Mouse (Mus musculus) splenic B cell, adult 2 months (primary cell): ENCODE results near the gene Nfib.

ENCODE experiments used
- DNase-seq: peaks from one replicate; pipeline ENCODE4 v3.0.0-alpha.2; 2011; ENCODE audit warnings: low read depth, low spot score
- H3K27me3 ChIP-seq: 2 replicates; pipeline ENCODE4 v1.6.1; 2012; ENCODE audit warnings: mild to moderate bottlenecking, low read length, moderate library complexity, mixed read lengths; ENCODE audit not compliant: control insufficient read depth, poor library complexity, insufficient read depth, severe bottlenecking
- H3K36me3 ChIP-seq: 2 replicates; pipeline ENCODE4 v1.6.1; 2012; ENCODE audit warnings: mild to moderate bottlenecking, low read length, moderate library complexity, mixed read lengths; ENCODE audit not compliant: control insufficient read depth, poor library complexity, insufficient read depth, severe bottlenecking

Nfib gene

GRCm38 (mm10) chr4:82468944-82469343 lies 236.6 kb downstream of the Nfib start:
- Histone ChIP-seq H3K36me3 (no peaks in the 10 kb centered on the region), H3K27me3 (no peaks in the 10 kb centered on the region)
- DNase-seq: no peak

DNA sequence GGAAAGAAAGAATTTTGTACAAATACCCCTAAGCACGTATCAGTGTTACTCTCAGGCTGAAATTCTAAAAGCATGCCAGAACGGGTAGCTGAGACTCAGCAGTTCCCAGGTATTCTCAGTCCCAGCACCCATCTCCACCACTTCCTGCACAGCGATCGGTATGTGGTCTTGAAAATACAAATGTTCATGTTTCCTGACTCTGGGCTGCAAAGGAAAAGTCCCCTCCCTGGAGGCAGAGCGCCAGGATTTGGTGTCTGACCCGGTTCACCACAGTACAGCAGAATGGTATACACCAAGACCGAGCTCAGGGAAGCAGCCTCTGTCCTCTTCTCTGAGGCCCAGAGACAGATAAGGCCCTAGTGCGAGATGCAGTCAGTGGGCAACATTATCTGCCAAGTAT lies 238.8 kb downstream of the Nfib start:
- no peaks in the 10 kb centered on the region for H3K36me3 ChIP-seq
- no peak for DNase-seq

DNA sequence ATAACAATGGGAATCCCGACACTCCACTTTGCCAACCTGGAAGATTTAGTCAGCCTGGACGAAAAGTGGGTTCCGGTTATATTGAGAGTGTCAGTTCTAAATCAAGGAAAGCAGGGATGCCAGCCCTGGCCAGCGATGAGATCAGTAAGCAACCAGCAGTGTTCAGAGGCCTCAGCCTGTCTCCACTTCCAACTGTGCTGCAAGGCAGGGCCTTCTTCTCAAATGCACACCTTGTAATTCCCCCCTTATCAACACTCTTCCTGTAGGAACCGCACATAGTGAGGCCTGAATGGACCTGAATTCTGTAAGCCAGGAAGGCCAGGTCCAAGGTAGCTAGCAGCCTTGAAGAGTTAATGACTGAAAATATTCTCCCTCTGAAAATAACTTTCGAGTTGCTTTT lies 239.4 kb downstream of the Nfib start:
- Histone ChIP-seq H3K36me3 (no peaks in the 10 kb centered on the region), H3K27me3 (no peaks in the 10 kb centered on the region)
- no peak for DNase-seq

More for the DNA sequence above, 238.8 kb downstream of the Nfib start:
- no peaks in the 10 kb centered on the region for H3K27me3 ChIP-seq

- Histone ChIP-seq H3K36me3 (no peaks in the 10 kb centered on the region), H3K27me3 (no peaks in the 10 kb centered on the region)
- DNase-seq: no peak
Observed at GRCm38 (mm10) chr4:82464051-82464632, 241.4 kb downstream of the Nfib start.

DNA sequence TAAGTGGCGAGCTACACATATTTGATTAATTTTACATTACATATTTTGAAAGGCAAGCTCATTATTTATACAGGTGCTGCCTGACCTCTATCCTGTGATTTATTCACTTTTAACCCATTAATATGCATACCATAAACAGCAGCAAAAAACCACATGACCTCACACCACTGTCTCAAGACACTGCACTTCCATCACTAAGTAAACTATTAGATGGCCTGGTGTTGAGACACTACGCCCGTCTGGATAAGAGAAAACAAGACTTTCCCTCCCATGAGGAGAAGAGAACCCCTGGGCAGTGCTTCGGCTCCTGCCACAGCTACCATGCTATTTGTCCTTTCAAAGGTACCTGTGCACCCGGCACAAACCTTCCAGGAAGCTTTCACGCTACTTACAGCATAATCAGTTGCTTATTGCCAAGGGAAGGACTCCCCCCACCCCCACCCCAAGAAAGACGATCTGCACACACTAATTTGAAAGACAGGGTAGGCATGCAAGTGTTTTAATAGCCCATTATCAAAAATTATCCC lies 242.3 kb downstream of the Nfib start:
- no peak for DNase-seq
- Histone ChIP-seq H3K36me3 (no peaks in the 10 kb centered on the region), H3K27me3 (no peaks in the 10 kb centered on the region)

GRCm38 (mm10) chr4:82461676-82462075 lies 243.9 kb downstream of the Nfib start:
- Histone ChIP-seq H3K27me3 (no peaks in the 10 kb centered on the region), H3K36me3 (no peaks in the 10 kb centered on the region)
- DNase-seq: no peak

DNA sequence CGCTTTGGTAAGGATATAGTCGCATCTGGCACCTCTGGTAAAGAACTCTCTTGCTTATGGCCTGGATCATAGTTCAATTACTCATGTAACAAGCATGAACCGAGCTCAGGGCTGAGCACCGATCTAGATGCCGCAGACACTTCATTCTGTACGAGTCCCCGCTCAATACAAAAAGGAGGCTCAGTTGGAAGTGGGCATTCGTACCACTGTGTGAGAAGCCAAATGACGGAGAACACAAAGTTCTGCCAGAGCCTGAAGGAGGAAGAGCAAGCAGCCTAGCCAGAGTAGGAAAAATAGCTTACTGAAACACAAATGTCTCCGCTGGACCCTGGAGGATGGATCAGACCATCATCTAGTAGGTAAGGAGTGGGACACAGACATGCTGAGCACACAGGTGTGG lies 246.7 kb downstream of the Nfib start:
- no peak for DNase-seq
- no peaks in the 10 kb centered on the region for H3K27me3 ChIP-seq

DNA sequence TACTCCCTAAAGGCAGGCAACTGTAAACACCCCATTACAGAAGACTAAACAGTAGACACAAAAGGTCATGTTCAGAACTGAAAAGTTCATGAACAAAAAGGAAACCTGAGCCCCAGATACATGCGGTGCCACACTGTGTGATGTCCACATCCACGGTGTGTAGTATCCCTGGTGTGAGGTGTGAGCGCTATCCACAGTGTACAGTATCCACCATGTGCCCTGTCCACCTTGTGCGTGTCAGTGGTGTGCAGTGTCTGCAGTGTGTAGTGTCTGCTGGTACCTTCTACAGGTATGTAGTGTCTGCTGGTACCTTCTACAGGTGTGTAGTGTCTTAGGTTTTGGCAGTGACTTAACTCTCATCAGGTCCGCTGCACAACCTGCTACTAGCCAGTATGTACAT lies 248.6 kb downstream of the Nfib start:
- no peak for DNase-seq
- Histone ChIP-seq H3K36me3 (no peaks in the 10 kb centered on the region), H3K27me3 (no peaks in the 10 kb centered on the region)

More for the DNA sequence above, 246.7 kb downstream of the Nfib start:
- H3K36me3 ChIP-seq: no peaks in the 10 kb centered on the region

- H3K27me3 ChIP-seq: no peaks in the 10 kb centered on the region
- DNase-seq: no peak
Observed at GRCm38 (mm10) chr4:82456323-82456713, 249.2 kb downstream of the Nfib start.

GRCm38 (mm10) chr4:82455617-82456322 lies 249.8 kb downstream of the Nfib start:
- Histone ChIP-seq H3K27me3 (no peaks in the 10 kb centered on the region), H3K36me3 (no peaks in the 10 kb centered on the region)
- no peak for DNase-seq

More at GRCm38 (mm10) chr4:82456323-82456713, 249.2 kb downstream of the Nfib start:
- no peaks in the 10 kb centered on the region for H3K36me3 ChIP-seq

DNA sequence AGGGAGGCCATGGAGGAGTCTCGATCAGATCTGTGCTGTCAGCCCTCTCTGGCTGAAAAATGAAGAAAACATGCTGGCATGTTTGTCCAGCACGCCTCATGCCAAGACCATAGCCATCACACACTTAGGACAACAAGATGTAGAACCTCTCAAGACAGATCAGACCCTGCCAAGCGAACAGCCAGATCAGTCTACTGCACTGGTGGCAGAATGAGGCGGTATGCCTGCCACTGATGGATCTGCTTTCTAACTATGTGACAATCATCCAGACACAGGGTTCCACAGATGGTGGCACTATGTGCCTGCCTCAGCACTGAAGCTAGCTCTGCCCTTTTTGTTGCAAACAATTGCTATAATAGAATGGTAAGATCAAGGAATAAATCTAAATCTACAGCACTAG lies 250.6 kb downstream of the Nfib start:
- H3K27me3 ChIP-seq: no peaks in the 10 kb centered on the region
- H3K36me3 ChIP-seq: no peaks in the 10 kb centered on the region
- DNase-seq: no peak

GRCm38 (mm10) chr4:82453341-82453740 lies 252.2 kb downstream of the Nfib start:
- Histone ChIP-seq H3K27me3 (no peaks in the 10 kb centered on the region), H3K36me3 (no peaks in the 10 kb centered on the region)
- no peak for DNase-seq

DNA sequence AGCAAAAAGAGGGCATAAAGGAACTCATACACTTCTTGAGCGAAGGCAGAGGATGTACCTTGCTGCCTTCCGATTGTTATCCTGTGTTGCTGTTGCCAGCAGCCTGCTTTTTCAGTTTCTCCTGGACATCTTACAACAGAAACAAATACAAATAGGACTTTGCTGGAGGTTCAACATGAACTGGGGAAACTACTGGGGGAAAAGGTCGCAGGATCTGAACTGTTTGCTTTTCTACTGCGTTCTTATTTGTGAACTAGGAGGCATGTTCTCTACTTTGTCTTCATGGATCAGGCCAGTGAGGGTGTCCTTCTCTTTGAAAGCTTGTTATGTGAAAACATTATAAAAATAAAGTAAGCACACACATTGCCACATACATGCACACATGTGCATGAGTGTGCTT lies 252.6 kb downstream of the Nfib start:
- DNase-seq: no peak
- Histone ChIP-seq H3K27me3 (no peaks in the 10 kb centered on the region), H3K36me3 (no peaks in the 10 kb centered on the region)

DNA sequence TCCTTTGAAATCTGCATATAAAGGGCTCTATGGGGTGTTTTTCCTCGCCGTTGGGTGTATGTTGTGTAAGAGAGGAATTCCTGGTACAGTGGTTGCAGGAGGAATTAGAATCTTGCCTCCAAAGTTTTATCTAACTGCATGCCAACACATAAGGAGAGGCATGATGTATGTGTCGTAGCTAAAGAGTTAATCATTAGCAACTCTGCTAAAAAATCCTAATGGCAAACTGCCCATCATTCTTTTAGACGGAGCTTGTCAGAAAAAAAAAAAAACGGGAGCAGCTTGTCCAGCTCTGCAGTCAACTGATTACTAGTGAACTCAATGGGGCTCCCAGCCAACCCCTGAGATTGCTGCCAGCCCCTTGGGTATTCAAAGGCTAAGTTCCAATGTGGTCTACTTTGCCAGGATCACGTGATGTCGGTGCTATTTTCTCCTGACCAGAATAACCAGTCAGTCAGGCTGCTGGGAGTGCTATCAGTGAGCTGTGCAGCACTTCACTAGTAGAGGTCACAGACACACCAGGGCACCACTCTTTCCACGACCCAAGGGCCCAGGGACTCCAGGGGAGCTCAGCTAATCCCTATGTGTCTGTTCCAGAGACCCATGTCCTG lies 258.4 kb downstream of the Nfib start:
- DNase-seq: no peak
- no peaks in the 10 kb centered on the region for H3K36me3 ChIP-seq
- H3K27me3 ChIP-seq: no peaks in the 10 kb centered on the region; the same call in 1 of the 2 replicates

DNA sequence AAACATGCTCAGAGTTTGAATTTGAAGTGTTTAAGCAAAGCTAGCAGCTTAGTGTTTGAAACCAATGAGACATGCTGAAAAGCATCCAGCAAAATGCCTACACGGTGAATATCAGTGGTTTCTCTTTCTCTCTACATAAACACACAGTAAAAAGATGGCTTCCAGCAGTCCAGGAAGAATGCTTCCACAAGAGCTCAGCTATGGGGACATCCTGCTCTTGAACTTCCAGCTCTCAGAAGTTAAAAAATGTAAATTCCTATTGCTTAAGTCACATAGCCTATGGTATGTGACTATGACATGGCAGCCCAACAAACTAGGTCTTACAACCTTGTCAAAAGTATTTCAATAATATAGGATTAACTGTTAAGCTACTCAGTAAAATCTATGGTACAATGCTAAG lies 261.5 kb downstream of the Nfib start:
- Histone ChIP-seq H3K27me3 (no peaks in the 10 kb centered on the region; the same call in 1 of the 2 replicates), H3K36me3 (no peaks in the 10 kb centered on the region)
- no peak for DNase-seq
